Mouse (Mus musculus) ES-CJ7 (cell line): ENCODE measurements around the gene Nrn1l.
A peak's percentile ranks its signal among the peaks of the same experiment; 100 is the strongest.

Source experiments
- DNase-seq: peaks from one replicate; pipeline ENCODE4 v3.0.0; 2011; ENCODE audit warnings: low read depth, low spot score

Gene Nrn1l

GRCm38 (mm10) chr8:105893339-105893738 is at the start of gene Nrn1l:
Nrn1l (plus strand) TSS chr8:105893567.
- peak; percentile 86 for DNase-seq

GRCm38 (mm10) chr8:105846678-105847077 is 46.7 kb upstream of the Nrn1l start:
- DNase-seq = no peak

GRCm38 (mm10) chr8:105850014-105850413 is 43.4 kb upstream of the Nrn1l start:
- peak; percentile 55 for DNase-seq

DNA sequence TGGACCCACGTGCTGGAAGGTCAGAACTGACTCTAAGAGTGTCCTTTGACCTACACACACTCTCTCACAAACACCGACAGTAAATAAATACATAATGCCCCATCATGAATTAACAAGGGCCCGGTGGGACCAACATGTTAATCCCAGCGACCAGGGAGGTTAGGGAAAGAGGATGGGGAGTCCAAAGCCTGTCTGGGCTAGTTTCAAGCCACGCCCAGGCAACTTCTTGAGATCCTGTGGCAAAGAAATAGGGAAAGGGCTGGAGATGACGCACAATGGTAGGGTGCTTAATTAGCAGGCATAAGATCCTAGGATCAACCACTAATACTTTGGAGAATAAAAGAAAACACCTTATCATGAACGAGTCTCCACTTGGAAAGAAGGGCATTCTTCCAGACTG is 42.8 kb upstream of the Nrn1l start:
- peak; percentile 72 for DNase-seq

DNA sequence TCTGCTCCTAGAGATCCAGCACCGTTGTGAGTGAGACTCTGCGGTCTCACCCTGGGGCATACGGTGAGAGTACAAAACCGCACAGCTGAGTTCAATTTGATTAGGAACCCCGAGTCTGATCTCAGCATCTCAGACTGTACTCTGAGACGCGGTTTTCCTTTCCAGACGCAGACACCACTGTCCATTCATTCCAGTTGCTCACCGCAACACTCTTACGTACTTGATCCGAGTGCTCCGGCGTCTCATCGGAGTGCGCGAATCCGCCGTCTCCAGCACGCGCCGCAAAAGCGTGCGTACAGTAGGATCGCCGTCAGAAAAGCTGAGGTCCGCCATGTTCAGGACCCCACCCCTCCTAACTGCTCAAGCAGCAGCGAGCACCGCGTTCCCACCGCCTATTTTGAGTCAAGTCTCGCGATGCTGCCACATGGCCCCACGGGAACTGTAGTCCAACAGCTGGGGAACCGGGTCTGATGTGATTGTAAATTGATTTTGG is 41.7 kb upstream of the Nrn1l start:
- DNase-seq = peak; percentile 99

DNA sequence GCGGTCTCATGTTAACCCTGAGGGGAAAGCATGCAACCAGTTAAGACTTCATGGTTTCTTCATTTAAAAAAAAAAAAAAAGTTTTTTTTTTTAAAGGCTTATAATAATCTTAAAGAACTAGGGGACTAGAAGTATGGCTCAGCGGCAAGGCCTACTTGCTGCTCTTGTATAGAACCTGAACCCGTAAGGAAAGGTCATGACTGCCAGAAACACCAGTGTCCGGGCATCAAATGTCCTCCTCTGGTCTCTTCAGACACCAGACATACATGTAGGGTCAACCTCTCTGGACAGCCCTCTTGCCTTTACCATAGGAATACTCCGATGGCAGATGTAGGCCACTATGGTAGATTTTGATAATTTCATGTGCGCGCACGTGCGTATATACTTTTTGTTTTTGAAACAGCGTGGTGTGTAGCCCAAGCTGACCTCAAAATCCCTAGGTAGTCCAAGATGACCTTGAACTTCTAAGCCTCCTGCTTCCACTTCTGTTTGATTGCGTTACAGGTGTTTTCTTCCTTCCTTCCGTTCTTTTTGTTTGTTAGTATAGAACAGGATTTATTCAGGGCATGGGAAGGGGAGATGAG is 41.1 kb upstream of the Nrn1l start:
- peak; percentile 38 for DNase-seq

DNA sequence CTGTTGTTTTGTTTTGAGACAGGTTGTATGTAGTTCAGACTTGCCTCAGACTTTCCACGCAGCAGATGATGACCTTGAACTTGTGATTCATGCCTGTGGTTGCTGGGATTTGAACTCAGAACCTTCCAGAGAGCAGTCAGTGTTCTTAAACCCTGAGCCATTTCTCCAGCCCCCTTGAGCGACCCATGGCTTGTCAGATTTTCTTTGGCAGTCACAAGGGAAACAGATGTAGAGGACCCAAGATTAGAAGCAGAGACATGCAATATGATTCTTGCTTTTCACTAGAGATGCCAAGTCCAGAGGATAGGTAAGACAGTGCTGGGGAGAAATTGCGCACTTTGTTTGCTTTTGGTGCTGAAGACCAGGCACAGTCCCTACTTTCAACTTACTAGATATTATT is 40.2 kb upstream of the Nrn1l start, which contains the start of gene Cenpt:
TSS of gene Cenpt (minus strand) at position 101 of the 400 bp plus-strand sequence.
- DNase-seq = no peak

GRCm38 (mm10) chr8:105854303-105854702 is 39.1 kb upstream of the Nrn1l start:
- DNase-seq = no peak

- peak; percentile 95 for DNase-seq
These were observed 38.6 kb upstream of the Nrn1l start, which contains the start of gene Thap11 for GRCm38 (mm10) chr8:105854715-105855216. Thap11 (plus strand) TSS chr8:105855132.

- no peak for DNase-seq
These were observed 37.9 kb upstream of the Nrn1l start for GRCm38 (mm10) chr8:105855248-105856167.

GRCm38 (mm10) chr8:105856168-105856835 is 37.1 kb upstream of the Nrn1l start:
- DNase-seq = no peak

DNA sequence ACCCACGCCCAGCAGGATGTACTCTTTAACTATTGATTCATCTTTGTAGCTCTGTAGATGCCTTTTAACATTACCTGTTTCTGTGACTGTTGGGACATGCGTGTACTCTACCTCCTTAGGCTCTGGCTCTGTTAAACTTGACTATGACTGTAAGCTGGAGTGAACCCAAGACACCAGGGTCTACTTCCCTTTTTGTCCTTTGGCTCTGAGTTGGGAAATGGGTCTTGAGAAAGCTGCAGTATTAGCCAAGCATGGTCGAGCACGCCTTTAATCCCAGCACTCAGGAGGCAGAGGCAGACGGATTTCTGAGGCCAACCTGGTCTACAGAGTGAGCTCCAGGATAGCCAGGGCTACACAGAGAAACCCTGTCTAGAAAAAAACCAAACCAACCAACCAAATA is 34.9 kb upstream of the Nrn1l start:
- no peak for DNase-seq

- no peak for DNase-seq
These were observed 34.1 kb upstream of the Nrn1l start for GRCm38 (mm10) chr8:105859314-105859713.

DNA sequence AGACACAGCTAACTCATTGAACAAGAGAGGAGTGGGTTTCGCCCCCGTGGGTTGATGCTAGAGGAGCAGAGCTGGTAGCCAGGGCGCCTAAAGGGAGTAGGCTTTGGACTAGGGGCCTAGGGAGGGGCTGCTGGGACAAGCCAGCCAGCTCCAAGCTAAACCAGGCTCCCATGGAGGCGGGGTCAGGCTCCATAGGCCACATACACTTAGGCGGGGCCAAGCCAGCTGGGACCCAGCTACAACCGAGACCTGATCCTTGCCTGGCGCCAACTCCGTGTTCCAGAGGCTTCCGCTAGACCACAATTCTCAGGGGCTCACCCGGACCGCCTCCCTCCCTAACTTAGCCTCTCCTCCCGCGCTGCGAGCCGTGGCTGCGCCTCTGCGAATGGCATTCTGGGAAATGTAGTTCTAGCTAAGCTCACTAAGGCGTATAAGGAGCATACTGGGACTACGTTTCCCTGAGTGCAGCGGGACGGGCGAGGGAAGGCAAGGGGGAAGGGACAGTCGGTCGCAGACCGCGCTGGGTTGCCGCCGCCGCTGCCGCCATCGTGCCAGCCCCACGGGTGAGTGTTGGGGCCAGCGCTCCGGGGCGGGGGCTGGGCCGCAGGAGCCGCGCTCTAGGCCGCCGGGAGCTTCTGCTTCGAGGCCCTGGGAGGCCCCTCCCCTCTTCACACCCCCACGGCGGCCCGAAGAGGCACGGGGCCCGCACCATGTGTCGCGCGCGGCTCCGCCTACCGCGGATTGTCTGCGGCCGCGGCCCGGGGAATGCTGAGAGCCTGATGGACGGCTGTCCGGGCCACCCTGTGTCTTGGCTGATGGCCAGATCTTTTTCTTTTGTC is 33.0 kb upstream of the Nrn1l start, which contains the start of gene Nutf2:
TSS of gene Nutf2 (plus strand) at position 438 of the 839 bp plus-strand sequence.
- DNase-seq = peak; percentile 100

DNA sequence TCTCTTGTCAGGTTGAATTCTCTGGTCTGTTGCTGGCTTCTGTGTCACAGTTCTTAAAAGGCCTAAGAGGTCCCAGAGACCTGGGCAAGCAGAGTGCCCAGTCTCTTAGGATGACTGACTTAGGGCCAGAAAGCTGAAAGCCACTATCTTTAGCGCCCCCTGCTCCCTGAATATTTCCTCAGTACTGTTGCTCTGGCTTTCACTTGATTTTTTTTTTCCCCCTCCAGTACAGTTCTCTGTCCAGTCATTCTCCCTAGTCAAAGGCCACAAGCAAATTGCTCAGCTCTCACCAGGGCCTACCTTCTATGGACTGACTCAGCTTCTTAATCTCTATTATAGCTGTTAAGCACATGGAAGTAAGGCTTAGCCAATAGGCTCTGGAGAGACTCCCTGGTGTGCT is 31.4 kb upstream of the Nrn1l start:
- peak; percentile 63 for DNase-seq

- peak; percentile 51 for DNase-seq
These were observed 26.9 kb upstream of the Nrn1l start for GRCm38 (mm10) chr8:105866364-105867029.

GRCm38 (mm10) chr8:105874301-105874700 is 19.1 kb upstream of the Nrn1l start:
- no peak for DNase-seq

DNA sequence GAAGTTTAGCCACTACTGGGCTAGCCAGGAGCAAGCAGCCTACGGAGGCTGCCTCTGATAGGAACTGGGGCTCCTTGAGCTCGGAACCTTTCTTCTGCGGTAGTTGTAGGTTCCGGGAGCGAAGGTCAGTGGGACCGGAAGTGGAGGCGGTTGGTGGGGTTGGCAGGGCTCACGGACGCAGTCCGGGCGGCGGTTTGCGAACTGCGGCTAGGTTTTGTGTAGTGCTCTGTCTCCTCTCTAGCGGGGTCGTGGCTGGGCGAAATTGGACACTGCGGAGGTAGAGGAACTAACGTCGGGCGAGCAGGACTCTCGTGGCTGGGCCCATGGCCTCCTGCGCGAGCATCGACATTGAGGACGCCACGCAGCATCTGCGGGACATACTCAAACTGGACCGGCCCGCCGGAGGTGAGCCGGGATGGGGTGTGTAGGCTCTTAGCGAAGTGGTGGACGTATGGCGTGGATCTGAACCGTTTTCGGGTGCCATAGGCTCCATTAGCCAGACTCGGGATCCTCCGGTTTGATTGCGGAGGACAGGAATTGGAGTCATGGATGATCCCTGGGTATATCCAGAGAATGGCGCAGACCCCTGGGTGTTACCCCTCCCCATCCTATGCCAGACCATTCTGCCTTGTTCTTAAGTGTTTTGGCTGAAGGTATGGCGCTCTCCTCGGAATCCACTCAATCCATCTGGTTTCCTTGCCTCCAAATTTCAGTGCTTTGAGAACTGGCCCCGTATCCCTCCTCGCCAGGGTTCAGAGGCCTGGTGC is 12.4 kb upstream of the Nrn1l start, which contains the start of gene Edc4:
TSS of gene Edc4 (plus strand) at position 128 of the 767 bp plus-strand sequence.
- peak; percentile 89 for DNase-seq

DNA sequence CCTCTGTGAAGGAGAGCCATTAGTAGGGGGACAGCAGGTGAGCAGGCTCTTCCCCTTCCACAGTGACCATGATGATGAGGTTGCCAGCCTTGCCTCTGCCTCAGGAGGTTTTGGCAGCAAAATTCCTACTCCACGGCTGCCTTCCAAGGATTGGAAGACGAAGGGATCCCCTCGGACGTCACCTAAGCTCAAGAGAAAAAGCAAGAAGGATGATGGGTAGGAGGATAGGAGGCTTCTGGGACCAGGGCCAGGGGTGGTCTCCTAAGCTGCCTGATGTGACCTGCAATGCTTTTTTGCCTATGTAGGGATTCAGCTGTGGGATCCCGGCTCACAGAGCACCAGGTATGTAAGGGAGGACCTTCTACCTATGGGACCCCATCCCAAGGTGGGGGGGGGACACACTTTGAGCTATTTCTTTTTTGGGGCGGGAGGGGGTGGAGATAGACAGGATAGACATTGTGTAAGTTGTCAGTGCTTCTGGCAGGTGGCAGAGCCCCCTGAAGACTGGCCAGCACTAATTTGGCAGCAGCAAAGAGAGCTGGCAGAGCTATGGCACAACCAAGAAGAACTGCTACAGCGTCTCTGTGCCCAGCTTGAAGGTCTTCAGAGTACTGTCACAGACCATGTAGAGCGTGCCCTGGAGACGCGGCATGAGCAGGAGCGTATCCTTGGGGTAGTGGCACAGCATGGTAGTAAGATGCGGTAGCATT is 3.5 kb upstream of the Nrn1l start:
- no peak for DNase-seq
